Mouse (Mus musculus): ENCODE measurements around the gene Snx22. TPM values are rescaled to one million over a fixed set of nuclear protein-coding genes. Genes with fewer than 3 reads are reported as not detected.

The Snx22 gene
- total and polyA plus RNA-seq, 2 experiments from 2014 or later: 0.98 to 3.0 TPM

- ATAC-seq (ENCODE audit: insufficient read depth, low read depth) (no peak), DNase-seq (ENCODE audit: low spot score) (no peak)
- peaks cover 17% of the 10 kb centered on the region for H3K4me1 ChIP-seq (ENCODE audit: control insufficient read depth, insufficient read depth)
- 0 out of 2 replicates have a peak, but pooled peaks cover 5% of the 10 kb centered on the region for H3K27me3 ChIP-seq (ENCODE audit: control insufficient read depth, insufficient read depth, low read length)
- H3K27ac ChIP-seq (ENCODE audit: low read depth): no peak overlapping the region
- H3K9me3 ChIP-seq (replicated peaks; ENCODE audit: control insufficient read depth, low read length): no peaks in the 10 kb centered on the region
- 90% methylated on average over 3 of the region's 3 CpGs for WGBS
- H3K36me3 ChIP-seq (replicated peaks; ENCODE audit: control insufficient read depth, insufficient read depth, low read length): peaks cover 48% of the 10 kb centered on the region
- H3K4me2 ChIP-seq (ENCODE audit: low read depth, low read length): no peak overlapping the region
- H3K9ac ChIP-seq (replicated peaks; ENCODE audit: low read depth, low read length): no peak overlapping the region
- TF ChIP-seq EP300 (IDR thresholded peaks at IDR 0.05; ENCODE audit: low read depth) (no peak), CTCF (IDR thresholded peaks at IDR 0.05; ENCODE audit: low read depth) (no peak)
- no peak overlapping the region for H3K4me3 ChIP-seq (ENCODE audit: low read depth, low read length)
These were observed 6.1 kb downstream of the Snx22 start for GRCm38 (mm10) chr9:66063446-66063845.

GRCm38 (mm10) chr9:66061656-66062055 lies 7.9 kb downstream of the Snx22 start:
- Histone ChIP-seq H3K27me3 (ENCODE audit: control insufficient read depth, insufficient read depth, low read length) (no peaks in the 10 kb centered on the region), H3K36me3 (replicated peaks; ENCODE audit: control insufficient read depth, insufficient read depth, low read length) (peaks cover 40% of the 10 kb centered on the region), H3K4me3 (ENCODE audit: low read depth, low read length) (peak overlapping the region; percentile 94), H3K9ac (replicated peaks; ENCODE audit: low read depth, low read length) (peak overlapping the region; percentile 92), H3K9me3 (replicated peaks; ENCODE audit: control insufficient read depth, low read length) (no peaks in the 10 kb centered on the region), H3K4me2 (ENCODE audit: low read depth, low read length) (peak overlapping the region; percentile 89), H3K4me1 (ENCODE audit: control insufficient read depth, insufficient read depth) (peaks cover 17% of the 10 kb centered on the region), H3K27ac (ENCODE audit: low read depth) (no peak overlapping the region)
- DNase-seq (ENCODE audit: low spot score): no peak
- 74% methylated on average over 3 of the region's 3 CpGs for WGBS
- no peak for ATAC-seq (ENCODE audit: insufficient read depth, low read depth)
- TF ChIP-seq CTCF (IDR thresholded peaks at IDR 0.05; ENCODE audit: low read depth) (no peak), EP300 (IDR thresholded peaks at IDR 0.05; ENCODE audit: low read depth) (no peak)

- 18% methylated on average over 4 of the region's 4 CpGs for WGBS
These were observed 8.5 kb downstream of the Snx22 start for GRCm38 (mm10) chr9:66060986-66061385.

GRCm38 (mm10) chr9:66060308-66060647 lies 9.2 kb downstream of the Snx22 start:
- ATAC-seq (ENCODE audit: insufficient read depth, low read depth) (peak; percentile 72), DNase-seq (ENCODE audit: low spot score) (no peak)
- H3K9ac ChIP-seq (replicated peaks; ENCODE audit: low read depth, low read length): peak overlapping the region; percentile 92
- no peaks in the 10 kb centered on the region for H3K27me3 ChIP-seq (ENCODE audit: control insufficient read depth, insufficient read depth, low read length)
- under 1% methylated on average over 20 of the region's 20 CpGs for WGBS
- peak overlapping the region; percentile 86 for H3K27ac ChIP-seq (ENCODE audit: low read depth)
- peak overlapping the region; percentile 89 for H3K4me2 ChIP-seq (ENCODE audit: low read depth, low read length)
- peak overlapping the region; percentile 94 for H3K4me3 ChIP-seq (ENCODE audit: low read depth, low read length)
- TF ChIP-seq CTCF (IDR thresholded peaks at IDR 0.05; ENCODE audit: low read depth) (no peak), EP300 (IDR thresholded peaks at IDR 0.05; ENCODE audit: low read depth) (no peak)
- H3K36me3 ChIP-seq (replicated peaks; ENCODE audit: control insufficient read depth, insufficient read depth, low read length): peaks cover 26% of the 10 kb centered on the region
- peaks cover 17% of the 10 kb centered on the region for H3K4me1 ChIP-seq (ENCODE audit: control insufficient read depth, insufficient read depth)
- no peaks in the 10 kb centered on the region for H3K9me3 ChIP-seq (replicated peaks; ENCODE audit: control insufficient read depth, low read length)

More at GRCm38 (mm10) chr9:66060986-66061385, 8.5 kb downstream of the Snx22 start:
- H3K9ac ChIP-seq (replicated peaks; ENCODE audit: low read depth, low read length): peak overlapping the region; percentile 92
- TF ChIP-seq EP300 (IDR thresholded peaks at IDR 0.05; ENCODE audit: low read depth) (no peak), CTCF (IDR thresholded peaks at IDR 0.05; ENCODE audit: low read depth) (no peak)
- H3K4me3 ChIP-seq (ENCODE audit: low read depth, low read length): peak overlapping the region; percentile 94
- H3K4me2 ChIP-seq (ENCODE audit: low read depth, low read length): peak overlapping the region; percentile 89
- H3K36me3 ChIP-seq (replicated peaks; ENCODE audit: control insufficient read depth, insufficient read depth, low read length): peaks cover 33% of the 10 kb centered on the region
- ATAC-seq (ENCODE audit: insufficient read depth, low read depth) (no peak), DNase-seq (ENCODE audit: low spot score) (no peak)
- no peaks in the 10 kb centered on the region for H3K27me3 ChIP-seq (ENCODE audit: control insufficient read depth, insufficient read depth, low read length)
- H3K4me1 ChIP-seq (ENCODE audit: control insufficient read depth, insufficient read depth): peaks cover 17% of the 10 kb centered on the region
- no peak overlapping the region for H3K27ac ChIP-seq (ENCODE audit: low read depth)
- H3K9me3 ChIP-seq (replicated peaks; ENCODE audit: control insufficient read depth, low read length): no peaks in the 10 kb centered on the region

- Histone ChIP-seq H3K27ac (ENCODE audit: low read depth) (peak within 1 kb of the TSS; percentile 86), H3K4me3 (ENCODE audit: low read depth, low read length) (peak within 1 kb of the TSS; percentile 94), H3K4me1 (ENCODE audit: control insufficient read depth, insufficient read depth) (peaks cover 17% of the 10 kb centered on the region), H3K27me3 (ENCODE audit: control insufficient read depth, insufficient read depth, low read length) (no peaks in the 10 kb centered on the region), H3K36me3 (replicated peaks; ENCODE audit: control insufficient read depth, insufficient read depth, low read length) (peaks cover 23% of the 10 kb centered on the region), H3K9ac (replicated peaks; ENCODE audit: low read depth, low read length) (peak within 1 kb of the TSS; percentile 92), H3K4me2 (ENCODE audit: low read depth, low read length) (peak within 1 kb of the TSS; percentile 89), H3K9me3 (replicated peaks; ENCODE audit: control insufficient read depth, low read length) (no peaks in the 10 kb centered on the region)
- ATAC-seq (ENCODE audit: insufficient read depth, low read depth) (peak; percentile 99), DNase-seq (ENCODE audit: low spot score) (peak; percentile 97)
- TF ChIP-seq CTCF (IDR thresholded peaks at IDR 0.05; ENCODE audit: low read depth) (no peak), EP300 (IDR thresholded peaks at IDR 0.05; ENCODE audit: low read depth) (no peak)
- WGBS: 2% methylated on average over 46 of the region's 51 CpGs
These were observed 9.8 kb downstream of the Snx22 start, which contains the start of gene Ppib for GRCm38 (mm10) chr9:66059583-66060307. TSS of gene Ppib (plus strand) at chr9:66060222.

Data from heart, postnatal 0 days (tissue).